Mouse (Mus musculus): ENCODE measurements around the gene Ppp1r8. TPM values are rescaled to one million over a fixed set of nuclear protein-coding genes. Genes with fewer than 3 reads are reported as not detected.

The Ppp1r8 gene
- polyA plus RNA-seq, 1 experiment from 2014 or later: 66.2 TPM

DNA sequence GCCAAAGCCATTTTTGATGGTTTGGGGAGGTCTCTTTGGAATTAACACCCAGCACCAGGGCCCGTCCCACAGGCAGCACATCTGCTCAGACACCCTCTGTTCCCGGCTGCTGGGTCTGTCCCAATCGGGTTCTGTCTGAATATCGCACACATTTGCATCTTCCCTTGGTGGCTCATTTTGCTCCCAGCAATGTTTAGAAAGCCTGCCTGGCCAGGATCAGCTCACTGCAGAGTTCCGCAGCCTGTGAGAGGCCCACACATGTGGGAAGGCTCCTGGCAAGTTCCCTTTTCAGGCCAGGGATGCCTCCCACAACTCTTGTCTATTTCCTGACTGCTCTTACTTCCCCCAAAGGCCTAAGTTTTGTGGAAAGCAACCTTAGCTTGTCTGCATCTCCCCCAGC is 33.3 kb downstream of the Ppp1r8 start:
- 91% methylated on average over 5 of the region's 5 CpGs for WGBS
- Histone ChIP-seq H3K27me3 (replicated peaks; ENCODE audit: control insufficient read depth, insufficient read depth, low read length) (no peaks in the 10 kb centered on the region), H3K36me3 (ENCODE audit: control insufficient read depth, insufficient read depth) (no peaks in the 10 kb centered on the region), H3K4me1 (replicated peaks; ENCODE audit: control insufficient read depth, insufficient read depth, low read length) (no peaks in the 10 kb centered on the region), H3K4me3 (replicated peaks; ENCODE audit: low read length) (no peak overlapping the region), H3K9me3 (ENCODE audit: control insufficient read depth, low read length) (no peaks in the 10 kb centered on the region), H3K9ac (replicated peaks; ENCODE audit: low read depth, low read length) (no peak overlapping the region), H3K4me2 (ENCODE audit: low read length) (no peak overlapping the region), H3K27ac (ENCODE audit: low read length) (no peak overlapping the region)
- ATAC-seq: no peak

GRCm38 (mm10) chr4:132807771-132808641 is 35.0 kb downstream of the Ppp1r8 start:
- no peaks in the 10 kb centered on the region for H3K27me3 ChIP-seq (replicated peaks; ENCODE audit: control insufficient read depth, insufficient read depth, low read length)
- no peaks in the 10 kb centered on the region for H3K36me3 ChIP-seq (ENCODE audit: control insufficient read depth, insufficient read depth)
- 74% methylated on average over 5 of the region's 5 CpGs for WGBS
- H3K9ac ChIP-seq (replicated peaks; ENCODE audit: low read depth, low read length): no peak overlapping the region
- ATAC-seq: no peak
- H3K4me2 ChIP-seq (ENCODE audit: low read length): no peak overlapping the region
- no peak overlapping the region for H3K4me3 ChIP-seq (replicated peaks; ENCODE audit: low read length)
- H3K9me3 ChIP-seq (ENCODE audit: control insufficient read depth, low read length): no peaks in the 10 kb centered on the region
- H3K4me1 ChIP-seq (replicated peaks; ENCODE audit: control insufficient read depth, insufficient read depth, low read length): no peaks in the 10 kb centered on the region
- no peak overlapping the region for H3K27ac ChIP-seq (ENCODE audit: low read length)

GRCm38 (mm10) chr4:132806620-132807191 is 36.3 kb downstream of the Ppp1r8 start:
- Histone ChIP-seq H3K4me3 (replicated peaks; ENCODE audit: low read length) (no peak overlapping the region), H3K27ac (ENCODE audit: low read length) (no peak overlapping the region), H3K4me1 (replicated peaks; ENCODE audit: control insufficient read depth, insufficient read depth, low read length) (no peaks in the 10 kb centered on the region), H3K36me3 (ENCODE audit: control insufficient read depth, insufficient read depth) (no peaks in the 10 kb centered on the region), H3K4me2 (ENCODE audit: low read length) (no peak overlapping the region), H3K9me3 (ENCODE audit: control insufficient read depth, low read length) (no peaks in the 10 kb centered on the region), H3K27me3 (replicated peaks; ENCODE audit: control insufficient read depth, insufficient read depth, low read length) (no peaks in the 10 kb centered on the region), H3K9ac (replicated peaks; ENCODE audit: low read depth, low read length) (no peak overlapping the region)
- 90% methylated on average over 7 of the region's 7 CpGs for WGBS
- no peak for ATAC-seq

GRCm38 (mm10) chr4:132805599-132806197 is 37.3 kb downstream of the Ppp1r8 start:
- no peak overlapping the region for H3K9ac ChIP-seq (replicated peaks; ENCODE audit: low read depth, low read length)
- H3K27ac ChIP-seq (ENCODE audit: low read length): no peak overlapping the region
- no peak overlapping the region for H3K4me2 ChIP-seq (ENCODE audit: low read length)
- no peak overlapping the region for H3K4me3 ChIP-seq (replicated peaks; ENCODE audit: low read length)
- H3K9me3 ChIP-seq (ENCODE audit: control insufficient read depth, low read length): no peaks in the 10 kb centered on the region
- H3K4me1 ChIP-seq (replicated peaks; ENCODE audit: control insufficient read depth, insufficient read depth, low read length): no peaks in the 10 kb centered on the region
- H3K36me3 ChIP-seq (ENCODE audit: control insufficient read depth, insufficient read depth): no peaks in the 10 kb centered on the region
- WGBS: 92% methylated on average over 12 of the region's 12 CpGs
- no peaks in the 10 kb centered on the region for H3K27me3 ChIP-seq (replicated peaks; ENCODE audit: control insufficient read depth, insufficient read depth, low read length)
- ATAC-seq: no peak

DNA sequence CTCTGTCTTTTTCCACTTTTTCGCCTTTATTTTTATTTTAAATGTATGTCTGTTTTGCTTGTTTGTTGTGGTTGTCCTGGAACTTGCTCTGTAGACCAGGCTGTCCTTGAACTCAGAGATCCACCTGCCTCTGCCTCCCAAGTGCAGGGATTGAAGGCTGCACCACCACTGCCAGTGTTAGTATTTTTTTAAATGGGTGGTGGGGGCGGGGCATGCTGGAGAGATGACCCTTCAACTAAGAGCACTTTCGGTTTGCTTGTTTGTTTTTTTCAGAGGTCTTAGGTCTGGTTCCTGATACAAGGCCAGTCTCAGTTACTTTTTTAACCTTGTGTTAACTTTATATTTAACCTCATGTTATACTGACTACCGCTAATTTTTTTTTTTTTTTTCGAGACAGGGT is 37.8 kb downstream of the Ppp1r8 start:
- no peak overlapping the region for H3K4me2 ChIP-seq (ENCODE audit: low read length)

GRCm38 (mm10) chr4:132804331-132804730 is 38.6 kb downstream of the Ppp1r8 start:
- Histone ChIP-seq H3K27me3 (replicated peaks; ENCODE audit: control insufficient read depth, insufficient read depth, low read length) (no peaks in the 10 kb centered on the region), H3K4me3 (replicated peaks; ENCODE audit: low read length) (no peak overlapping the region), H3K4me2 (ENCODE audit: low read length) (no peak overlapping the region), H3K36me3 (ENCODE audit: control insufficient read depth, insufficient read depth) (no peaks in the 10 kb centered on the region), H3K4me1 (replicated peaks; ENCODE audit: control insufficient read depth, insufficient read depth, low read length) (no peaks in the 10 kb centered on the region), H3K9ac (replicated peaks; ENCODE audit: low read depth, low read length) (no peak overlapping the region), H3K27ac (ENCODE audit: low read length) (no peak overlapping the region), H3K9me3 (ENCODE audit: control insufficient read depth, low read length) (no peaks in the 10 kb centered on the region)
- 89% methylated on average over 6 of the region's 6 CpGs for WGBS
- no peak for ATAC-seq

More for the DNA sequence above, 37.8 kb downstream of the Ppp1r8 start:
- ATAC-seq: no peak
- Histone ChIP-seq H3K27ac (ENCODE audit: low read length) (no peak overlapping the region), H3K9me3 (ENCODE audit: control insufficient read depth, low read length) (no peaks in the 10 kb centered on the region), H3K36me3 (ENCODE audit: control insufficient read depth, insufficient read depth) (no peaks in the 10 kb centered on the region), H3K4me1 (replicated peaks; ENCODE audit: control insufficient read depth, insufficient read depth, low read length) (no peaks in the 10 kb centered on the region), H3K4me3 (replicated peaks; ENCODE audit: low read length) (no peak overlapping the region), H3K27me3 (replicated peaks; ENCODE audit: control insufficient read depth, insufficient read depth, low read length) (no peaks in the 10 kb centered on the region), H3K9ac (replicated peaks; ENCODE audit: low read depth, low read length) (no peak overlapping the region)
- WGBS: 79% methylated on average over 5 of the region's 5 CpGs

DNA sequence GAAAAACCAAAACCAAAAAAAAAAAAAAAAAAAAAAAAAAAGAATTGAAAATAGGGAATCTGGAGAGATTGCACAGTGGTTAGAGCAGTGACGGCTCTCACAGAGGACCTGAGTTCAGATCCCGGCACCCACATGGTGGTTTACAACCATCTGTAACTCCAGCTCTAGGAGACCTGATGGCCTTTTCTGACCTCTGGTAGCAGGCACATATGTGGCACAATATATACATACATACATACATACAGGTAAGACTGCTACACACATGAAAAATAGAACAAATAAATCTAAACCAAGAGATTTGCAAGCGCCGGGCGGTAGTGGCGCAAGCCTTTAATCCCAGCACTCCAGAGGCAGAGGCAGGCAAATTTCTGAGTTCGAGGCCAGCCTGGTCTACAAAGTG is 39.1 kb downstream of the Ppp1r8 start:
- no peak overlapping the region for H3K9ac ChIP-seq (replicated peaks; ENCODE audit: low read depth, low read length)
- no peaks in the 10 kb centered on the region for H3K27me3 ChIP-seq (replicated peaks; ENCODE audit: control insufficient read depth, insufficient read depth, low read length)
- no peaks in the 10 kb centered on the region for H3K9me3 ChIP-seq (ENCODE audit: control insufficient read depth, low read length)
- H3K27ac ChIP-seq (ENCODE audit: low read length): no peak overlapping the region
- H3K4me1 ChIP-seq (replicated peaks; ENCODE audit: control insufficient read depth, insufficient read depth, low read length): no peaks in the 10 kb centered on the region
- no peaks in the 10 kb centered on the region for H3K36me3 ChIP-seq (ENCODE audit: control insufficient read depth, insufficient read depth)
- no peak for ATAC-seq
- 96% methylated on average over 7 of the region's 7 CpGs for whole genome bisulfite sequencing
- no peak overlapping the region for H3K4me3 ChIP-seq (replicated peaks; ENCODE audit: low read length)
- no peak overlapping the region for H3K4me2 ChIP-seq (ENCODE audit: low read length)

GRCm38 (mm10) chr4:132803212-132803611 is 39.8 kb downstream of the Ppp1r8 start:
- no peak for ATAC-seq
- H3K27me3 ChIP-seq (replicated peaks; ENCODE audit: control insufficient read depth, insufficient read depth, low read length): no peaks in the 10 kb centered on the region
- H3K27ac ChIP-seq (ENCODE audit: low read length): no peak overlapping the region
- 91% methylated on average over 5 of the region's 5 CpGs for WGBS
- H3K36me3 ChIP-seq (ENCODE audit: control insufficient read depth, insufficient read depth): no peaks in the 10 kb centered on the region
- no peaks in the 10 kb centered on the region for H3K4me1 ChIP-seq (replicated peaks; ENCODE audit: control insufficient read depth, insufficient read depth, low read length)
- H3K9ac ChIP-seq (replicated peaks; ENCODE audit: low read depth, low read length): no peak overlapping the region
- H3K9me3 ChIP-seq (ENCODE audit: control insufficient read depth, low read length): no peaks in the 10 kb centered on the region
- no peak overlapping the region for H3K4me3 ChIP-seq (replicated peaks; ENCODE audit: low read length)
- no peak overlapping the region for H3K4me2 ChIP-seq (ENCODE audit: low read length)

DNA sequence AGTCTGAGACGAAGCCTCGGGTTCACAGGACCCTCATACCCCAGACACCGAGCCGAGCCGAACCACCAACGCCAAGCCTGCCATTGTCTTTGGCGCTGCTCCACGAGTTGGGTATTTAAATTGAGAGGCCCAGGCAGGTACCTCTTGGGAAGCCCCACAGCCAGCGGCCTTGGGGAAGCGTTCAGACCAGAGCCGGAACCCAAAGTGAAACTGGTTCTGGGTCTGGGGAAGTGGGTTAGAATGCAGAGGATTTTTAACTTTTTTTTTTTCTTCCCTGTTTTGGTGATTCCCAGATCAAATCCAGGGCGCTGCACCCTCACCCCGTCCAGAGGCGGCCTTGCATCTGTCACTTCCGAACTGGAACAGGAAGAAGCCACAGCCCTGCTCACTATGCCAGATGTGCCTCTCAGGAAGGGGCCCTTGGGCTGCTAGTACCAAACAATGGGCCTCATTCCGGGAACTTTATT is 40.8 kb downstream of the Ppp1r8 start:
- Histone ChIP-seq H3K27me3 (replicated peaks; ENCODE audit: control insufficient read depth, insufficient read depth, low read length) (no peaks in the 10 kb centered on the region), H3K27ac (ENCODE audit: low read length) (no peak overlapping the region), H3K4me1 (replicated peaks; ENCODE audit: control insufficient read depth, insufficient read depth, low read length) (no peaks in the 10 kb centered on the region), H3K4me3 (replicated peaks; ENCODE audit: low read length) (no peak overlapping the region), H3K36me3 (ENCODE audit: control insufficient read depth, insufficient read depth) (no peaks in the 10 kb centered on the region), H3K9ac (replicated peaks; ENCODE audit: low read depth, low read length) (no peak overlapping the region), H3K4me2 (ENCODE audit: low read length) (no peak overlapping the region), H3K9me3 (ENCODE audit: control insufficient read depth, low read length) (no peaks in the 10 kb centered on the region)
- no peak for ATAC-seq
- WGBS: 68% methylated on average over 16 of the region's 16 CpGs

All from forebrain, embryonic 16.5 days (tissue).